8 mouse cellular contexts compared by ENCODE assay signal in the genomic region with DNA sequence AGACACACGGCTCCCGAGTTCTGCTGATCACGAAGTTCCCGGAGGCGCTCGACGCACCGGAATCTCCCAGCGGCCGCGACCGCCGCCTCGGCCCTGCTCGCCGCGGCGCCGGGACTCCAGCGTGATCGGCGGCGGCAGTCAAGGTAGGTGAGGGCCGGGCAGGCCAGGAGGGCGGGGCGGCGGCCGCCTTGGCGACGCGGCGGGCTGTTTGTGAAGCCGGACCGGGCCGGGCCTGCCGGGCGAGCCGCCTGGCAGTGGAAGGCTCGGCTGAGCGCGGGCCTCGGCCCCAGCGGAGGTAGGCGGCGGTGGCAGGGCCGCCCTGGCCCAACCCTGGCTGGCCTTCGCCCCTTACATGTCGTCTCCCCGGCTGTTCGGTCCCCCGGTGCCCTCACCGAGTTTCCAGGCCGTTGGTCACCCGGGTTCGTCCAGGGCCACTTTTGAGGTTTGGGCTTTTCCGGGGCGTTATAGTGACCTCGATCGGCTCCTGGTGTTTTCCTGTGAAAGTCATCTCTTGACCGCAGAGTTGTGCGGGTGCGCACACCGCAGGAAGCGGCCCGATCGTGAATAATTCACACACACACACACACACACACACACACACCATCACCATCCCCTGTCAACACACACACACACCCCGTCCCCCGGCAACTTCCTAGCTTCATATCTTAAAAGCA. TPM values are rescaled to one million over a fixed set of nuclear protein-coding genes. Genes with fewer than 3 reads are reported as not detected.
DNase-seq lines count a peak whose midpoint lies in the region; ATAC-seq lines count a peak whose summit lies in the region.

No protein-coding gene starts in this region.

- no peaks in the 10 kb centered on the region for H3K9me3 ChIP-seq in kidney, embryonic 14.5 days (ENCODE audit: control insufficient read depth, low read length)
- no peaks in the 10 kb centered on the region for H3K9me3 ChIP-seq in forebrain, embryonic 10.5 days
- H3K9me3 ChIP-seq in limb, embryonic 13.5 days: no peaks in the 10 kb centered on the region
- no peaks in the 10 kb centered on the region for H3K9me3 ChIP-seq in neural tube, embryonic 12.5 days

- H3K4me1 ChIP-seq in kidney, embryonic 14.5 days (ENCODE audit: control insufficient read depth, insufficient read depth, low read length): 0 out of 2 replicates have a peak, but pooled peaks cover 12% of the 10 kb centered on the region
- peaks cover 36% of the 10 kb centered on the region for H3K4me1 ChIP-seq in forebrain, embryonic 10.5 days
- peaks cover 29% of the 10 kb centered on the region for H3K4me1 ChIP-seq in limb, embryonic 13.5 days
- H3K4me1 ChIP-seq in neural tube, embryonic 12.5 days: peaks cover 29% of the 10 kb centered on the region

- H3K9ac ChIP-seq in kidney, embryonic 14.5 days (ENCODE audit: low read depth, low read length): peak overlapping the region; percentile 97
- peak overlapping the region; percentile 99 for H3K9ac ChIP-seq in limb, embryonic 13.5 days
- H3K9ac ChIP-seq in neural tube, embryonic 12.5 days: peak overlapping the region; percentile 99

- under 1% methylated on average over 55 of the region's 68 CpGs for WGBS in kidney, embryonic 14.5 days
- WGBS in forebrain, embryonic 10.5 days: under 1% methylated on average over 68 of the region's 68 CpGs
- under 1% methylated on average over 68 of the region's 68 CpGs for WGBS in limb, embryonic 13.5 days
- WGBS in neural tube, embryonic 12.5 days: under 1% methylated on average over 68 of the region's 68 CpGs

- peak; percentile 69 for ATAC-seq in kidney, embryonic 14.5 days (ENCODE audit: low FRiP score, low TSS enrichment)
- peak; percentile 82 for ATAC-seq in limb, embryonic 13.5 days (ENCODE audit: low FRiP score, low read depth)
- peak; percentile 79 for ATAC-seq in neural tube, embryonic 12.5 days (ENCODE audit: low FRiP score, low read depth)

- peak overlapping the region; percentile 99 for H3K4me3 ChIP-seq in kidney, embryonic 14.5 days (ENCODE audit: low read length)
- peak overlapping the region; percentile 99 for H3K4me3 ChIP-seq in forebrain, embryonic 10.5 days
- peak overlapping the region; percentile 99 for H3K4me3 ChIP-seq in limb, embryonic 13.5 days
- peak overlapping the region; percentile 99 for H3K4me3 ChIP-seq in neural tube, embryonic 12.5 days

- no peak for DNase-seq in kidney, postnatal 4 days
- DNase-seq in NIH3T3 (ENCODE audit: low read depth): peak; percentile 27
- no peak for DNase-seq in forebrain, embryonic 10.5 days (ENCODE audit: extremely low spot score, low spot score)
- no peak for DNase-seq in ovary, postnatal 14 days (ENCODE audit: low spot score)
- DNase-seq in left cerebral cortex, adult 9 months (ENCODE audit: low spot score in 2 of 2): no peak

- H3K27me3 ChIP-seq in kidney, embryonic 14.5 days (ENCODE audit: control insufficient read depth, insufficient read depth, low read length): no peaks in the 10 kb centered on the region
- no peaks in the 10 kb centered on the region for H3K27me3 ChIP-seq in forebrain, embryonic 10.5 days (ENCODE audit: poor library complexity, severe bottlenecking)
- H3K27me3 ChIP-seq in limb, embryonic 13.5 days: no peaks in the 10 kb centered on the region
- H3K27me3 ChIP-seq in neural tube, embryonic 12.5 days (replicated peaks): no peaks in the 10 kb centered on the region

- peak overlapping the region; percentile 89 for H3K4me2 ChIP-seq in kidney, embryonic 14.5 days (replicated peaks; ENCODE audit: low read depth, low read length)
- H3K4me2 ChIP-seq in limb, embryonic 13.5 days (replicated peaks): peak overlapping the region; percentile 75
- H3K4me2 ChIP-seq in neural tube, embryonic 12.5 days (replicated peaks): peak overlapping the region; percentile 89

- H3K27ac ChIP-seq in kidney, embryonic 14.5 days (ENCODE audit: low read depth, low read length): peak overlapping the region; percentile 98
- H3K27ac ChIP-seq in forebrain, embryonic 10.5 days: peak overlapping the region; percentile 98
- peak overlapping the region; percentile 96 for H3K27ac ChIP-seq in limb, embryonic 13.5 days
- H3K27ac ChIP-seq in neural tube, embryonic 12.5 days: peak overlapping the region; percentile 94

- H3K36me3 ChIP-seq in kidney, embryonic 14.5 days (ENCODE audit: control insufficient read depth, insufficient read depth, low read length): peaks cover 19% of the 10 kb centered on the region
- H3K36me3 ChIP-seq in forebrain, embryonic 10.5 days (replicated peaks): peaks cover 45% of the 10 kb centered on the region
- peaks cover 13% of the 10 kb centered on the region for H3K36me3 ChIP-seq in limb, embryonic 13.5 days
- H3K36me3 ChIP-seq in neural tube, embryonic 12.5 days: peaks cover 14% of the 10 kb centered on the region

RNA-seq across cellular contexts. Expression of gene Nup50, which starts 0.4 kb away (rescaled TPM):
- polyA plus RNA-seq in kidney, embryonic 14.5 days (2014; fragmentation: Nextera tagmentation; extraction: Ambion mirVana): 23.8 and 50.8 TPM in 2 replicates
- 75.8 and 77.5 TPM in 2 replicates for polyA plus RNA-seq in forebrain, embryonic 10.5 days (2016; fragmentation: Nextera tagmentation; extraction: Ambion mirVana)
- polyA plus RNA-seq in limb, embryonic 13.5 days (2015; fragmentation: Nextera tagmentation; extraction: Ambion mirVana): 37.1 and 39.8 TPM in 2 replicates
- polyA plus RNA-seq in neural tube, embryonic 12.5 days (2016; fragmentation: Nextera tagmentation; extraction: Ambion mirVana): 49.4 and 49.6 TPM in 2 replicates

RNA-seq across cellular contexts. Expression of gene Gm29666, which starts 3.8 kb away (rescaled TPM):
- 0.60 and 0.74 TPM in 2 replicates for polyA plus RNA-seq in kidney, embryonic 14.5 days (2014; fragmentation: Nextera tagmentation; extraction: Ambion mirVana)
- polyA plus RNA-seq in forebrain, embryonic 10.5 days (2016; fragmentation: Nextera tagmentation; extraction: Ambion mirVana): 1.1 and 1.3 TPM in 2 replicates
- 0.68 and 0.73 TPM in 2 replicates for polyA plus RNA-seq in limb, embryonic 13.5 days (2015; fragmentation: Nextera tagmentation; extraction: Ambion mirVana)
- polyA plus RNA-seq in neural tube, embryonic 12.5 days (2016; fragmentation: Nextera tagmentation; extraction: Ambion mirVana): 0.90 and 0.98 TPM in 2 replicates
